Mouse (Mus musculus): ENCODE measurements around the gene Olfr223.

DNA sequence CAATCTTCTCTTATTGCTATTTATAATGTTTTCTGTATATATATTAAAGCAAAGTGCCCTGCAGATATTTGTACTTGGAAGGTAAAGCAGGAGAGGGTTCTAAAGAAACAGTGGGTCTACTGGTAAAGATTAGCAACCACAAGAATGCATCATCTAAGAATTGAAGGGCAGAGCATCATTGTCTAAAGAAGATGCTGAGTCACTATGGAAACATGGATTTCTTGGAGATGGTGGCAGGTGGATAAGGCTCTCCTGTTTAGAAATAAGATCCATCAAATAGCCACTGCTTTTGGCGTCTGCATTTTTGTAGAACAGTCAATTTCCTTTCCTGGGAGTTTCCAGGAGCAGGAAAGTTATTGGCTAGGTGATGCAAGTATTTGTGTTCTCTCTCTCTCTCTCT is 9.2 kb upstream of the Olfr223 start:
- TF ChIP-seq POLR2A (IDR thresholded peaks at IDR 0.05; ENCODE audit: low read depth, low read length) (no peak), CTCF (conservative IDR thresholded peaks at IDR 0.05; ENCODE audit: insufficient read depth, insufficient read length, low read depth, low read length) (no peak)
